Mouse (Mus musculus) left cerebral cortex, adult 2 months (tissue): ENCODE data around the gene Stoml2. TPM values are rescaled to one million over a fixed set of nuclear protein-coding genes. Genes with fewer than 3 reads are reported as not detected.
A peak's percentile ranks its signal among the peaks of the same experiment; 100 is the strongest.

ENCODE experiments used
- DNase-seq, 2 experiments: peaks; one replicate each; pipeline ENCODE4 v3.0.0; 2021 to 2022; ENCODE audit warnings: low spot score in 2 of 2, mixed read lengths in 1 of 2; ENCODE audit errors: extremely low spot score in 1 of 2
- H3K27ac ChIP-seq: fragments of 200-600 bp; 2 replicates; pipeline ENCODE4 v1.8.1; 2022
- H3K4me3 ChIP-seq: fragments of 200-600 bp; 2 replicates; pipeline ENCODE4 v1.8.1; 2022
- CTCF ChIP-seq: fragments of 200-600 bp; IDR thresholded peaks from 2 replicates; pipeline ENCODE4 v1.8.1; 2022; ENCODE audit warnings: antibody characterized with exemption, mild to moderate bottlenecking, moderate library complexity
- intact Hi-C: fragments of 180-260 bp; cut with DNase I; formaldehyde crosslinking; loops from one replicate; pipeline ENCODE4 v1.15.1; 2025
- total RNA-seq, 2 experiments: library from RNA; stranded (reverse); gene quantifications; 2 replicates each; pipeline ENCODE4 v1.2.3; 2021

The Stoml2 gene
- total RNA-seq, 2 experiments from 2014 or later, result 97.4 to 104 TPM

- peak in 1 of 2 experiments; percentile 10 for DNase-seq
- intact Hi-C loops, result no loop called here
- H3K4me3 ChIP-seq, result no peak overlapping the region
- no peak for TF ChIP-seq CTCF
- no peak overlapping the region for H3K27ac ChIP-seq
These were observed 4.8 kb upstream of the Stoml2 start for GRCm38 (mm10) chr4:43036356-43036755.

- no peak overlapping the region for H3K27ac ChIP-seq
- DNase-seq, result peak in 1 of 2 experiments; percentile 10
- no peak for TF ChIP-seq CTCF
- intact Hi-C loops, result no loop called here
- no peak overlapping the region for H3K4me3 ChIP-seq
These were observed 4.3 kb upstream of the Stoml2 start for GRCm38 (mm10) chr4:43035851-43036250.

- Histone ChIP-seq H3K4me3 (no peak overlapping the region), H3K27ac (no peak overlapping the region)
- intact Hi-C loops, result no loop called here
- DNase-seq, result no peak
- no peak for TF ChIP-seq CTCF
These were observed 2.0 kb upstream of the Stoml2 start for GRCm38 (mm10) chr4:43033481-43033880.

- no peak for DNase-seq
- Histone ChIP-seq H3K27ac (no peak overlapping the region; the same call in 1 of the 2 replicates), H3K4me3 (no peak overlapping the region)
- TF ChIP-seq CTCF, result no peak
- intact Hi-C loops, result no loop called here
These were observed 991 bp upstream of the Stoml2 start for GRCm38 (mm10) chr4:43032501-43032900.

GRCm38 (mm10) chr4:43030780-43031230, 705 bp downstream of the Stoml2 start:
- peak in 1 of 2 experiments; percentile 30 for DNase-seq
- peak overlapping the region; percentile 93 for H3K27ac ChIP-seq
- H3K4me3 ChIP-seq, result peak overlapping the region; percentile 88
- no peak for TF ChIP-seq CTCF
- intact Hi-C loops, result no loop called here

- TF ChIP-seq CTCF, result no peak
- Histone ChIP-seq H3K27ac (peak overlapping the region; percentile 93; the same call in 1 of the 2 replicates), H3K4me3 (peak overlapping the region; percentile 88)
- intact Hi-C loops, result no loop called here
- no peak for DNase-seq
These were observed 1.2 kb downstream of the Stoml2 start for GRCm38 (mm10) chr4:43030352-43030751.

- no peak overlapping the region for H3K4me3 ChIP-seq
- TF ChIP-seq CTCF, result no peak
- H3K27ac ChIP-seq, result no peak overlapping the region
- intact Hi-C loops, result no loop called here
- no peak for DNase-seq
These were observed 1.8 kb downstream of the Stoml2 start for GRCm38 (mm10) chr4:43029749-43030148.

GRCm38 (mm10) chr4:43029121-43029520, 2.4 kb downstream of the Stoml2 start:
- intact Hi-C loops, result no loop called here
- no peak for DNase-seq
- no peak overlapping the region for H3K4me3 ChIP-seq
- H3K27ac ChIP-seq, result no peak overlapping the region
- TF ChIP-seq CTCF, result no peak

GRCm38 (mm10) chr4:43025084-43025960, 6.2 kb downstream of the Stoml2 start, which contains the start of gene Pigo:
TSS of gene Pigo (minus strand) at chr4:43025819.
- peak within 1 kb of the TSS; percentile 84 for H3K4me3 ChIP-seq
- H3K27ac ChIP-seq, result peak within 1 kb of the TSS; percentile 91
- peak; percentile 61 for TF ChIP-seq CTCF
- DNase-seq, result peak; percentile 91 to 93
- intact Hi-C loops, result loop anchor here (1.0 kb wide), 1 partner anchor 15 kb away; the partner anchor contains the start of gene Fancg

GRCm38 (mm10) chr4:43024673-43025072, 6.8 kb downstream of the Stoml2 start:
- Histone ChIP-seq H3K27ac (peak overlapping the region; percentile 91; the same call in 1 of the 2 replicates), H3K4me3 (peak overlapping the region; percentile 84)
- TF ChIP-seq CTCF, result no peak
- DNase-seq, result no peak
- intact Hi-C loops, result loop anchor here (1.0 kb wide), 1 partner anchor 14 kb away; the partner anchor contains the start of gene Fancg

- TF ChIP-seq CTCF, result no peak
- no peak for DNase-seq
- intact Hi-C loops, result no loop called here
- H3K27ac ChIP-seq, result no peak overlapping the region
- no peak overlapping the region for H3K4me3 ChIP-seq
These were observed 10.2 kb downstream of the Stoml2 start for GRCm38 (mm10) chr4:43021341-43021740.

GRCm38 (mm10) chr4:43020876-43021275, 10.6 kb downstream of the Stoml2 start:
- no peak for DNase-seq
- no peak for TF ChIP-seq CTCF
- Histone ChIP-seq H3K27ac (no peak overlapping the region), H3K4me3 (no peak overlapping the region)
- intact Hi-C loops, result no loop called here
